Mouse (Mus musculus) heart, postnatal 4 days (tissue): ENCODE data around the gene Tns4. TPM values are rescaled to one million over a fixed set of nuclear protein-coding genes. Genes with fewer than 3 reads are reported as not detected.

Experiments
- DNase-seq: peaks from one replicate; pipeline ENCODE4 v3.0.0; 2021
- total RNA-seq, 2 experiments: library from RNA; stranded (reverse); gene quantifications; 2 replicates each; pipeline ENCODE4 v1.2.3; 2021

Tns4 gene
- total RNA-seq = under 1 TPM in 1 of 2 experiments, not detected in 1; 0.14 TPM

GRCm38 (mm10) chr11:99089077-99089601, at the start of gene Tns4:
Gene Tns4 (minus strand): TSS chr11:99089306.
- DNase-seq = no peak

- no peak for DNase-seq
Observed at GRCm38 (mm10) chr11:99137385-99137784, 48.3 kb upstream of the Tns4 start.

- DNase-seq = no peak
Observed at GRCm38 (mm10) chr11:99136961-99137360, 47.9 kb upstream of the Tns4 start.

GRCm38 (mm10) chr11:99136361-99136760, 47.3 kb upstream of the Tns4 start:
- DNase-seq = no peak

- peak; percentile 48 for DNase-seq
Observed at GRCm38 (mm10) chr11:99135047-99135440, 45.9 kb upstream of the Tns4 start.

GRCm38 (mm10) chr11:99134266-99135046, 45.4 kb upstream of the Tns4 start:
- DNase-seq = peak; percentile 15

GRCm38 (mm10) chr11:99133285-99133897, 44.3 kb upstream of the Tns4 start:
- DNase-seq = no peak

- DNase-seq = peak; percentile 69
Observed at GRCm38 (mm10) chr11:99132091-99132730, 43.1 kb upstream of the Tns4 start.

- no peak for DNase-seq
Observed at GRCm38 (mm10) chr11:99131463-99131840, 42.3 kb upstream of the Tns4 start.

- DNase-seq = no peak
Observed at GRCm38 (mm10) chr11:99130736-99131462, 41.8 kb upstream of the Tns4 start.

GRCm38 (mm10) chr11:99129287-99129686, 40.2 kb upstream of the Tns4 start:
- DNase-seq = no peak

- DNase-seq = no peak
Observed at GRCm38 (mm10) chr11:99127785-99128682, 38.9 kb upstream of the Tns4 start.

GRCm38 (mm10) chr11:99126482-99127253, 37.6 kb upstream of the Tns4 start:
- DNase-seq = peak; percentile 36

- no peak for DNase-seq
Observed at GRCm38 (mm10) chr11:99124635-99125029, 35.5 kb upstream of the Tns4 start.

- DNase-seq = peak; percentile 63
Observed at GRCm38 (mm10) chr11:99123977-99124634, 35.0 kb upstream of the Tns4 start.

- DNase-seq = no peak
Observed at GRCm38 (mm10) chr11:99122703-99123102, 33.6 kb upstream of the Tns4 start.

- DNase-seq = no peak
Observed at GRCm38 (mm10) chr11:99121218-99121631, 32.1 kb upstream of the Tns4 start.

GRCm38 (mm10) chr11:99120524-99121217, 31.6 kb upstream of the Tns4 start:
- peak; percentile 61 for DNase-seq

GRCm38 (mm10) chr11:99118963-99119362, 29.9 kb upstream of the Tns4 start:
- DNase-seq = no peak
